Mouse (Mus musculus): ENCODE data around the gene Lamc2. TPM values are rescaled to one million over a fixed set of nuclear protein-coding genes. Genes with fewer than 3 reads are reported as not detected.
A peak's percentile ranks its signal among the peaks of the same experiment; 100 is the strongest.

The Lamc2 gene
- polyA plus RNA-seq, 1 experiment from 2014 or later, result 0.92 TPM

DNA sequence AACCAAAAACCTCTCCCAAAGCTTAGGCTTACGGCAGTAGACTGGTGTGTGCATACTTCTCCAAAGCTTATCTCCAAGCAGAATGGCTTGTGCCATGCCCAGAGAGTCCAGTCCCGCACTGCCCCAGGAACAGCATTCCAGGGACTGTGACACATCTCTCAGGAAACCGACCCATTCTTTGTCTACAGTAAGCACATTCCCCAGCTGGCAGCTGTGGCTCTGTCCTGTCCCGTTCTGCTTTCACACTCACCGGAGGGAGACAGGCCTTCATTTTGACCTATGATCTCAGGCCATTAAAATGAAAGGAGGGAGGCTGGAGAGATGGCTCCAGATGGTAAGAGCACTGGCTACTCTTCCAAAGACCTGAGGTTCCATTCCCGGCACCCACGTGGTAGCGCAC lies 15.9 kb upstream of the Lamc2 start:
- no peak overlapping the region for H3K27ac ChIP-seq (replicated peaks)
- H3K4me2 ChIP-seq, result no peak overlapping the region
- H3K4me3 ChIP-seq, result no peak overlapping the region
- WGBS, result 25% methylated on average over 8 of the region's 8 CpGs
- H3K9me3 ChIP-seq, result no peaks in the 10 kb centered on the region
- no peak overlapping the region for H3K9ac ChIP-seq
- peaks cover 21% of the 10 kb centered on the region for H3K4me1 ChIP-seq (replicated peaks)
- peak; percentile 78 for ATAC-seq (ENCODE audit: low read depth)
- no peaks in the 10 kb centered on the region for H3K36me3 ChIP-seq
- no peaks in the 10 kb centered on the region for H3K27me3 ChIP-seq

DNA sequence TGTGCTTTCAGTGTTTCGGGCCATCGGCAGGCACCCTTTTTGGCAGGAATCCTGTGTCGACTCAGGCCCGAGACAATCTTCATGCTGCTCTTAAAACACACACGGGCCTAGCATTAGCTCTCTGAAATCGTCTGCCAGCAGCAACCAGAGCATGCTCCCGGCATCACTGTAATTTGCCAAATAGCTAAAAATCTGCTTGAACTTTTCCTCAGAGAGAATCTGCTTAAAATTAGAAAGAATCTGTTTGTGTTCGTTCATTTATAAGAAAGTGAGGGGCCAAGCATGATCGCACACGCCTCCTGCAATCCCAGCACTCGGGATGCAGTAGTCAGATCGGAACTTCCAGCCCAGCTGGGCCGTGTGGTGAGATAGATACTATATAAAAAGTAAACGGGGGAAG lies 15.2 kb upstream of the Lamc2 start:
- H3K27ac ChIP-seq (replicated peaks), result 0 out of 2 replicates have a peak overlapping the region, but pooled peaks have one; percentile 13
- WGBS, result 47% methylated on average over 14 of the region's 14 CpGs
- no peaks in the 10 kb centered on the region for H3K9me3 ChIP-seq
- no peak overlapping the region for H3K9ac ChIP-seq
- H3K4me2 ChIP-seq, result no peak overlapping the region
- no peaks in the 10 kb centered on the region for H3K27me3 ChIP-seq
- no peaks in the 10 kb centered on the region for H3K36me3 ChIP-seq
- peaks cover 21% of the 10 kb centered on the region for H3K4me1 ChIP-seq (replicated peaks)
- ATAC-seq (ENCODE audit: low read depth), result no peak
- no peak overlapping the region for H3K4me3 ChIP-seq

DNA sequence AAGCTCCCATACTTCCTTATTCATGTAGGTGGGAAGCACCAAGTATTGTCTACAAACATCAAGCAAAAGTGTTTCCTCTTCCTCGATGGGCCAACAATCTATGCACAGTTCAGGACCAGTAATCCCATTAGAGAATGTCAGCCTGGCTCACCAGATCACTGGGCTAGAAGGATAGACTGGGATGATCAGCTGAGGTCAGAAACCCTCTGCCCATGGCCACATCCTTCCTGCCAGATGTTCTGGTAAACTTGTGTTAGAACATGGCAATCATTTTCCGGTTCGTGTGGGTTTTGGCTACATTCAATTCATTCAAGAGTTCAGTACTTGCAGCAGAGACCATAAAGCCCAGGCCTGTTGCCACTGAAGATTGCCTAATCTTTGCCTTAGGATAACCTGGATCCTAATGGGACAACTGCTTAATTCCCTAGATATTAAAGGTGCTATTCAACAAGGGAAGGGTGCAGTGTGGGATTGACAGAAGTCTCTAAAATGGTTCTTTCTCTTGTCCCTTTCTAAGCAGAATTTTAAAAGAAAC lies 11.1 kb upstream of the Lamc2 start:
- Histone ChIP-seq H3K4me3 (no peak overlapping the region), H3K27me3 (no peaks in the 10 kb centered on the region), H3K36me3 (no peaks in the 10 kb centered on the region), H3K4me2 (no peak overlapping the region), H3K4me1 (replicated peaks) (peaks cover 22% of the 10 kb centered on the region), H3K27ac (replicated peaks) (no peak overlapping the region), H3K9ac (no peak overlapping the region), H3K9me3 (no peaks in the 10 kb centered on the region)
- no peak for ATAC-seq (ENCODE audit: low read depth)
- WGBS, result 89% methylated on average over 3 of the region's 3 CpGs

DNA sequence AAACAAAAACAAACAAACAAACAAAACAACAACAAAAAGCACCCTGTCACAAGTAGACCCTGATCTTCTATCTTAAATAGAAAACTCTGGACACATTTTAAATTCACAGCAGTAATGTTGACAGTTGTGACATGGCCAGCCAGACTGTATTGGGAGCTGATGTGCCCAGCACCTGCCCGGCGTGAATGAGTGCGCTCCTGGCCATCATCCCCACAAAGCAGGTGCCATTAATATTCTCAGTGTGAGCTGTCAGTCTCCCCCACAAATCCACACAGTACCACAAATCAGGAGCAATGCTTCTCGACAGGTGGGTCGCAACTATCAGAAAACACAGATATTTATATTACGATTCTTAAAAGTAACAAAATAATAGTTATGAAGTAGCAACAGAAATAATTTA lies 6.7 kb upstream of the Lamc2 start:
- no peaks in the 10 kb centered on the region for H3K9me3 ChIP-seq
- H3K4me2 ChIP-seq, result no peak overlapping the region
- no peak overlapping the region for H3K9ac ChIP-seq
- H3K27ac ChIP-seq (replicated peaks), result no peak overlapping the region
- H3K4me3 ChIP-seq, result no peak overlapping the region
- H3K36me3 ChIP-seq, result no peaks in the 10 kb centered on the region
- peaks cover 18% of the 10 kb centered on the region for H3K4me1 ChIP-seq (replicated peaks)
- ATAC-seq (ENCODE audit: low read depth), result no peak
- 74% methylated on average over 6 of the region's 6 CpGs for WGBS
- H3K27me3 ChIP-seq, result peaks cover 11% of the 10 kb centered on the region

DNA sequence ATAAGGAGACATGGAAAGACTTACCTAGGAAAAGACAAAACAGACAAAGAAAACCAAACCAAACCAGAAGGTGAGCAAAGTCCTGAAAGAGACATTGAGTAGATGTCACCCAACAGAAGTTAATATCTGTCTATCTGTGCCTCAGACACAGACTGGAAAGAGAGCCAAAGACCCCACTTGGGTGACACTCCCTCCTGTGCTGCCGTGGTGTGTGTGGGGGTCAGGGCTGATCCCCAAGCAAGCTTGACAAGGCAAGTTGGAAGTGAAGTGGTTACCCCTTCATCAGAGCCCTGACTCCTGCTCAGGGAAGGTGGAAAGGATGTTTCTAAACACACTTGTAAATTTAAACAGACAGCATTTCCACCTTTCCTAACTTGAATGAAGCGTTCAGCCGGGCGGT lies 6.1 kb upstream of the Lamc2 start:
- WGBS, result 82% methylated on average over 4 of the region's 4 CpGs
- ATAC-seq (ENCODE audit: low read depth), result no peak
- Histone ChIP-seq H3K36me3 (no peaks in the 10 kb centered on the region), H3K27ac (replicated peaks) (peak overlapping the region; percentile 61; the same call in 1 of the 2 replicates), H3K27me3 (peaks cover 15% of the 10 kb centered on the region), H3K4me2 (no peak overlapping the region), H3K9me3 (no peaks in the 10 kb centered on the region), H3K4me1 (replicated peaks) (peaks cover 18% of the 10 kb centered on the region), H3K9ac (no peak overlapping the region), H3K4me3 (no peak overlapping the region)

DNA sequence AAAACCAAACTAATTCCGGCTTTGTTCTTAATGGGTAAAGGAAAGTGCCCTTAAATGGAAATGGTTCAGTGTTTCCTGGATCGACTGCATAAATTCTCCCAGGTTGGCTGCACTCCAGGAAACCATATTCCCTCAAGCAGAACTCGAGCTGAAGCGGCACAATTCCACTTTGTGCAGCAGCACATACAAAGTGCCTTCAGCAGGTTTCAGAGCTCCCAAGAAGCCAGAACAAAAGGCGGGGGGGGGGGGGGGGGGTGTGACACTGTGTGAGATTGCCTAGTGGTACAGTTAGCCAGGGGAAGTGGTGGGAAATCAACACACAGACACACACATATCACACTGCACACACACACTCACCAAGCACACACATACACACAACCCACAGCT lies 5.7 kb upstream of the Lamc2 start:
- Histone ChIP-seq H3K4me3 (no peak overlapping the region), H3K4me1 (replicated peaks) (peaks cover 18% of the 10 kb centered on the region), H3K9me3 (no peaks in the 10 kb centered on the region), H3K4me2 (peak overlapping the region; percentile 9; the same call in 1 of the 2 replicates), H3K9ac (no peak overlapping the region), H3K36me3 (no peaks in the 10 kb centered on the region), H3K27me3 (peaks cover 20% of the 10 kb centered on the region), H3K27ac (replicated peaks) (peak overlapping the region; percentile 61; the same call in 1 of the 2 replicates)
- 11% methylated on average over 5 of the region's 5 CpGs for WGBS
- peak; percentile 47; the same call in 1 of the 2 replicates for ATAC-seq (ENCODE audit: low read depth)

DNA sequence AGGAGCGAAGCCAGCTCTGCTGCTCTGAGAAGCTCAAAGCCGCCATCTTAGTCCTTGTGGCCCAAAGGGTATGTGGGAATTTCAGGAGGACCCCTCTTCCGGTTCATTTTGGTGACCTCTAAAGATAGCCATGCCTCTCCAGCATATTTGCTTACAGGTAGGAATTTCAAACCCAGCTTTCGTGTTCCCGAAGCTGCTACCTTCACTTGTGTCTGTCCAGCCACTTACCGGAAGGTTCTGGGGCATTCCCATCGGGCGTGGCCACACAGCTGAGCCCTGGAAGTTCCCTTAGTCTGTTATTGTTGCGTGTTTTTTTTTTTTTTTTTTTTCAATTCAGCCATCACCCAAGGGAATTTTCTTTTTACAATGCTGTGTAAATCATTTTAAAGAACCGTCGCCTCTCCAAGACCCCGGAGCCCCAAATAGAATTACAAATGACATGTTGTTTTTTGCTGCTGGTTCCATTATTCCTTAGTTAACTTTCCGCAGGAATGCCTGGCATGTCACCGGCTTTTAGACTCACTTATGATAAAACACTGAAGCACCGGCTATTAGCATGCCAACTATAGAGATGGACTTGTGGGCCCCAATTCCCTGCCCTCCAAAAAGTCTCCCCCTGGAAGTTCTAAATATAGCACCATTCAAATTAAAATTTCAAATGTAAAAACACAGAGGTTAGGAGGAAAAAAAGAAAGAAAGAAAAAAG lies 5.1 kb upstream of the Lamc2 start:
- Histone ChIP-seq H3K27me3 (peaks cover 25% of the 10 kb centered on the region), H3K9me3 (no peaks in the 10 kb centered on the region), H3K4me3 (no peak overlapping the region), H3K36me3 (no peaks in the 10 kb centered on the region), H3K4me2 (peak overlapping the region; percentile 9; the same call in 1 of the 2 replicates), H3K27ac (replicated peaks) (peak overlapping the region; percentile 24; the same call in 1 of the 2 replicates), H3K4me1 (replicated peaks) (peaks cover 18% of the 10 kb centered on the region), H3K9ac (no peak overlapping the region)
- WGBS, result 30% methylated on average over 15 of the region's 15 CpGs
- ATAC-seq (ENCODE audit: low read depth), result 0 out of 2 replicates have a peak, but pooled peaks have one; percentile 30

DNA sequence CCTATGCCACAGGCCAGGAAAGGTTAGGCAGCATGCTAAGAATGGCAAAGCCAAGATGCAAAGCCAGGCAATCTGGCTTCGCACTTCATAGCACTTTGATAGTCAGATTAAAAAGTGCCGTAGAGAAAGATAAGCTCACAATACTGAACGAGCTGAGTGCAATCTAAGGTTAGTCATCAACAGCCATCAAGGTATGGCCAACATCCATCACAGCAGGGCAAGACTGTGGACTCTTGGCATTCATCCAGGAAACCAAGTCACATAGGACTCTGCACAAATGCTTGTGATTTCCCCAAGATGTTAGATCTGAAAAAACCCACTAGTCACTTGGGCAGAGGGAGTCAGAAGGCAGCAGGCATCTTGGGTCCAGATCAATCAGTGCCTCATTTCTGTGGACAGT lies 1.8 kb upstream of the Lamc2 start:
- Histone ChIP-seq H3K27ac (replicated peaks) (no peak overlapping the region), H3K4me1 (replicated peaks) (peaks cover 31% of the 10 kb centered on the region), H3K36me3 (no peaks in the 10 kb centered on the region), H3K4me3 (no peak overlapping the region), H3K9me3 (no peaks in the 10 kb centered on the region), H3K9ac (no peak overlapping the region), H3K27me3 (peaks cover 57% of the 10 kb centered on the region), H3K4me2 (no peak overlapping the region)
- no peak for ATAC-seq (ENCODE audit: low read depth)
- 84% methylated on average over 3 of the region's 3 CpGs for WGBS

DNA sequence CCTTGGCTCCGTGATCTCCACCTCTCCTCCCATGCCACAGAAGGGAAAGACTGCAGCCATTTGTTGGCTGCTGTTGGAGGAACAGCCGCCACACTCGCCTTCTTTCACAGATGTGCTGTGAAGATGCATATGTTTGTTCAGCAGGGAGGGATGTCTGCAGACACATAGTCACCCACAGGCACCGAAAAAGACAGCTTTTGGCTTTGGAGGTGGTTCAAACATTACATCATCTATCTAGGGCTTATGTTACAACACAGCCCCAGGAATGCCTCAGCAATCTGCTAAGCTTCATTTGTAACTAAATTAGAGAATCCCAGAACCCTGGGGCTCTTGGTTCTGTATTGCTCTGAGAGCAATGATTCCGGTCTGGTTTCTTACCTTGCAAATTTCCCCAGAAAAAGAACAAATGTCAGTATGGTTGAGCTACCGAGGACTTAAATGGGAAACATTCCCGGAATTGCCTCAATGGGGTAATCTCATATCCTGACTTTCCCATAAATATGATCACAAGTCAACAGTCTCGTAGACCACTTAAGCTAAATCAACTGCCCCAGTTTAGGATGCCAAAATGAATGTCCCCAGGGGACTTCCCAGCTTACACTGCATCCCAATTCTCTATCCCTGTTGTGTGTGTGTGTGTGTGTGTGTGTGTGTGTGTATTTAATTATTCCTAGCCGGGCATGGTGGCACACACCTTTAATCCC lies 5.5 kb downstream of the Lamc2 start:
- Histone ChIP-seq H3K36me3 (no peaks in the 10 kb centered on the region), H3K9me3 (no peaks in the 10 kb centered on the region), H3K27me3 (peaks cover 29% of the 10 kb centered on the region), H3K4me2 (no peak overlapping the region), H3K4me1 (replicated peaks) (peaks cover 11% of the 10 kb centered on the region), H3K4me3 (no peak overlapping the region), H3K9ac (no peak overlapping the region), H3K27ac (replicated peaks) (no peak overlapping the region)
- ATAC-seq (ENCODE audit: low read depth), result peak; percentile 47; the same call in 1 of the 2 replicates
- 57% methylated on average over 9 of the region's 9 CpGs for WGBS

DNA sequence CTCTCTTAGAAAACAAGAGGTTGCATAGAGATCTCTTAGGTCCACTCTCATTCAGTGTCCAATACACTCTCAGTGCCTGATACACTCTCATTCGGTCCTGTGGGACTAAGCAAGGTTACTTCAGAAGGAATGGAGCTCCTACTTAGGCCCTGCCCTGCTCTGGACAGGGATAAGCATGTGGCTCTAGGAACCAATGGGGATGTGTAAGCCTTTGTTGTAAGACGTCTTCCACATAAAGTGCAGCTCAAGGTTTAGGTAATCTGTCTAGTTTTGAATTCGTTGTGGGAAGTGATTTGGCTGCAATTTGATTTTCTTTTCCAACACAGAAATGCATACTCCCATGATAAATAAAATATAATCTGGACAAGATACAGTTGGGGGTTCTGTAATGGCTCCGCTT lies 6.1 kb downstream of the Lamc2 start:
- 84% methylated on average over 4 of the region's 4 CpGs for WGBS
- no peaks in the 10 kb centered on the region for H3K9me3 ChIP-seq
- peaks cover 23% of the 10 kb centered on the region for H3K27me3 ChIP-seq
- ATAC-seq (ENCODE audit: low read depth), result no peak
- H3K4me1 ChIP-seq (replicated peaks), result peaks cover 5% of the 10 kb centered on the region
- no peak overlapping the region for H3K4me3 ChIP-seq
- no peak overlapping the region for H3K4me2 ChIP-seq
- no peaks in the 10 kb centered on the region for H3K36me3 ChIP-seq
- no peak overlapping the region for H3K9ac ChIP-seq
- H3K27ac ChIP-seq (replicated peaks), result no peak overlapping the region

DNA sequence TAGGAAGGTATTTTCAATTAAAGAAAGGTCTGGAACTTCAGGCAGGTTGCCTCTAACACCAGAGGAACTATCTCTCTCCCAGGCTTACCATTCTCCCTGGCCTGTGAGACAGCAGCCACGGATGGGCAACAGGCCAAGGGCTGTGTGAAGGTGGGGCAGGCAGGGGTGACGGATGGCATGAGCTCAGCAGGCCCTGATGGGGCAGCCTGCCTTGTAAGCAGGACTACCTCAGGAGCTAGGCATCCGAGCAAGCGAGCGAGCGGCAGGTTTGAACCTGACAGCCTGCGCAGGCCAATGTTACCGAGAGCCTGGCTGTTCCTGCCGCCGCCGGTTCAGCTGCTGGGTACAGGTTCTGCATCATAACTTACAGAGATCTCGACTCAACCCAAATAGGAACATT lies 11.4 kb downstream of the Lamc2 start:
- no peak overlapping the region for H3K27ac ChIP-seq (replicated peaks)
- no peaks in the 10 kb centered on the region for H3K9me3 ChIP-seq
- no peak overlapping the region for H3K9ac ChIP-seq
- no peak overlapping the region for H3K4me3 ChIP-seq
- H3K36me3 ChIP-seq, result no peaks in the 10 kb centered on the region
- 60% methylated on average over 12 of the region's 12 CpGs for WGBS
- H3K27me3 ChIP-seq, result no peaks in the 10 kb centered on the region
- H3K4me2 ChIP-seq, result no peak overlapping the region
- no peak for ATAC-seq (ENCODE audit: low read depth)
- peaks cover 23% of the 10 kb centered on the region for H3K4me1 ChIP-seq (replicated peaks)

DNA sequence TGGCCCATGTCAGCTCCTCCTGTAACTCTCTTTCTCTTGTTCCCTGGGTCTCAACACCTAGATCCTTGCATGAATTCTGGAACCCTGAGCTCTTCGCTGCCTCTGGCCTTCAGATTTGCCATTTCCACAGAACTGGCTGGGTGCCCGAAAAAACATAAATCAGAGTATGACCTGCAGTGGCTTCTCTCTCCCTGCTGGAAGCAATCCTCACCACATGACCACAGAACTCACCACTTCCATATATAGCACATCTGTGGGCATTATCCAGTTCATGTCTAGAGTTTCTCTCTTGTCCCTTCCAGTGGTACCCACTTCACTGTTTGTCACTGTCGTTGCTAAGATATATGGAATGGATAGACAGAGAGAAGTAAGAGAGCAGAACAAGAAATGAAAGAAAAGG lies 13.0 kb downstream of the Lamc2 start:
- Histone ChIP-seq H3K4me1 (replicated peaks) (peaks cover 23% of the 10 kb centered on the region), H3K27me3 (no peaks in the 10 kb centered on the region), H3K27ac (replicated peaks) (0 out of 2 replicates have a peak overlapping the region, but pooled peaks have one; percentile 13), H3K4me3 (no peak overlapping the region), H3K36me3 (no peaks in the 10 kb centered on the region), H3K9ac (no peak overlapping the region), H3K9me3 (no peaks in the 10 kb centered on the region), H3K4me2 (no peak overlapping the region)
- WGBS, result 57% methylated on average over 3 of the region's 3 CpGs
- ATAC-seq (ENCODE audit: low read depth), result no peak
